ENCODE assay signal across 8 mouse cellular contexts in the genomic region with DNA sequence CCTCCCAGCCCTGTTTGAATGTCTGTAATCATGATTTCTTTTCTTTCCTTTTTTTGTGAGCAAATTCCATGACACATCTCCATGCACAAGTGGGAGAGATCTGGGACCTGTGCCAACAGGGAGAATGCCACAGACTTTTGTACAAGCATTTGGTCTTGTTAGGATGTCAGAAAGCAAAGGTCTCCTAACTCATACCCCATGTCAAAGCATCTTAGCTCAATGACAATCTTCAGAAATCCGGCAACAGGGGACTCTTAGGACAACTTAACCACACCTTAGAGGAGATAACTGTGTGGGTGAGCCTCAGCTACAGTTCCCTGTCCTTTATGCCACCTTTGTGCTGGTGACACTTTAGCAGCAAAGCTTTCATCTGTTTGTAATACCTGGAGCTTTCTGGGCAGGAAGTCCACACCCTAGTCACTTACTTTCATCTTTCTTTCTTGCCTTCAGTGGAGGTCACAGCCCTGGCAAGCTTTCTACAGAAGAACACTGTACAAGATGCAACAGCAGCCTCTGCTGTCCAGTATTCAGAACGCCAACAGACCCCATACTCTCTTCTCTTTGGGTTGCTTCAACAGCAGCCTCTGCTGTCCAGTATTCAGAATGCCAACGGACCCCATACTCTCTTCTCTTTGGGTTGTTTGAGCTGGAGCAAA.
DNase-seq lines count a peak whose midpoint lies in the region; ATAC-seq and TF ChIP-seq lines count a peak whose summit lies in the region.

No protein-coding gene starts in this region.

- TF ChIP-seq CTCF in brain, embryonic 14.5 days (IDR thresholded peaks at IDR 0.05; ENCODE audit: borderline replicate concordance, extremely low read depth, insufficient read depth, insufficient read length), result peak; percentile 36; the same call in 1 of the 2 replicates

- TF ChIP-seq POLR2A in brain, embryonic 14.5 days (IDR thresholded peaks at IDR 0.05; ENCODE audit: borderline replicate concordance, extremely low read depth, insufficient read depth, insufficient read length, poor library complexity, severe bottlenecking), result no peak

- H3K9ac ChIP-seq in midbrain, embryonic 16.5 days (ENCODE audit: low read depth, low read length), result no peak overlapping the region

- 73% methylated on average over 3 of the region's 3 CpGs for WGBS in midbrain, embryonic 16.5 days
- WGBS in midbrain, embryonic 10.5 days, result 81% methylated on average over 3 of the region's 3 CpGs

- no peak overlapping the region for H3K4me2 ChIP-seq in midbrain, embryonic 16.5 days (ENCODE audit: low read length)

- no peaks in the 10 kb centered on the region for H3K36me3 ChIP-seq in midbrain, embryonic 16.5 days (ENCODE audit: control insufficient read depth, insufficient read depth, low read length)
- no peaks in the 10 kb centered on the region for H3K36me3 ChIP-seq in midbrain, embryonic 10.5 days

- no peaks in the 10 kb centered on the region; the same call in 1 of the 2 replicates for H3K4me1 ChIP-seq in midbrain, embryonic 16.5 days (ENCODE audit: control insufficient read depth, insufficient read depth, low read length)
- 0 out of 2 replicates have a peak, but pooled peaks cover under 1% of the 10 kb centered on the region for H3K4me1 ChIP-seq in midbrain, embryonic 10.5 days

- no peaks in the 10 kb centered on the region for H3K9me3 ChIP-seq in midbrain, embryonic 16.5 days (replicated peaks; ENCODE audit: control insufficient read depth, low read length, poor library complexity, severe bottlenecking)
- no peaks in the 10 kb centered on the region for H3K9me3 ChIP-seq in midbrain, embryonic 10.5 days (replicated peaks)

- no peak overlapping the region for H3K27ac ChIP-seq in midbrain, embryonic 16.5 days (ENCODE audit: low read length)
- H3K27ac ChIP-seq in midbrain, embryonic 10.5 days (replicated peaks), result no peak overlapping the region

- no peaks in the 10 kb centered on the region for H3K27me3 ChIP-seq in midbrain, embryonic 16.5 days (ENCODE audit: control insufficient read depth, insufficient read depth, low read depth, low read length)
- no peaks in the 10 kb centered on the region for H3K27me3 ChIP-seq in midbrain, embryonic 10.5 days (ENCODE audit: low read depth, poor library complexity, severe bottlenecking)

- ATAC-seq in midbrain, embryonic 16.5 days, result 0 out of 2 replicates have a peak, but pooled peaks have one; percentile 8

- peak; percentile 25 for DNase-seq in gastrocnemius, postnatal 10 days
- DNase-seq in gastrocnemius, adult 18-20 months (ENCODE audit: low spot score), result no peak
- no peak for DNase-seq in midbrain, embryonic 10.5 days (ENCODE audit: low spot score)
- DNase-seq in brain, embryonic 14.5 days (ENCODE audit: low read depth), result peak; percentile 57
- DNase-seq in naive thymus-derived CD4-positive, alpha-beta T cell, adult 2 months (ENCODE audit: low read depth), result peak; percentile 83
- no peak for DNase-seq in embryo, embryonic 10.5 days (ENCODE audit: low spot score)
- DNase-seq in spleen, adult 12 weeks (ENCODE audit: low spot score), result no peak

- no peak overlapping the region for H3K4me3 ChIP-seq in midbrain, embryonic 16.5 days (ENCODE audit: low read depth, low read length)
- H3K4me3 ChIP-seq in midbrain, embryonic 10.5 days, result no peak overlapping the region

Comparison
In these comparisons a context has a peak if more than half of its experiments do, and no peak if none do; other contexts are left out.
1. DNase-seq: peak in gastrocnemius, postnatal 10 days (single experiment), brain, embryonic 14.5 days (single experiment) and naive thymus-derived CD4-positive, alpha-beta T cell, adult 2 months (single experiment); none in gastrocnemius, adult 18-20 months (single experiment), midbrain, embryonic 10.5 days (single experiment), embryo, embryonic 10.5 days (single experiment) and spleen, adult 12 weeks (single experiment).